Mouse (Mus musculus): ENCODE data around the gene Ptov1. TPM values are rescaled to one million over a fixed set of nuclear protein-coding genes. Genes with fewer than 3 reads are reported as not detected.

Ptov1 gene
- polyA plus RNA-seq, 1 experiment from 2014 or later: 288 TPM

DNA sequence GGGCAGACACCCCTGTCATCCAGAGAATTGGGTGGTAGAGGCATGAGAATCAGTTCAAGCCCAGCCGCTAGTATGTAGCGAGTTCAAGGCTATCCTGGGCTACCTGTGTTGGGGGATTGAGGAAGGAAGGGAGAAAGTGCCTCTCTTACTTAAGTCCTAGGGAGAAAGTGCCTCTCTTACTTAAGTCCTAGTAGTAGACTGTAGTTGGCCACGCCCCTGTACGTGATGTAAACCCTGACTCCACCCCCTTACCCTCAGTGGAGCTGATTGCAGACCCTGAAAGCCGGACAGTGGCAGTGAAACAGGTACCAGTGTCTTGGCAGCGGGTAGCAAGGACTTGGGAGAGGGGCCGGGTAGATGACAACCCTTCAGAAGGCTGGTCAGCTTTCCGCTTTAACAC is 11.7 kb downstream of the Ptov1 start:
- Histone ChIP-seq H3K9ac (replicated peaks; ENCODE audit: low read depth) (no peak overlapping the region), H3K36me3 (ENCODE audit: insufficient read depth, low read length) (peaks cover 9% of the 10 kb centered on the region; the same call in 1 of the 2 replicates), H3K4me2 (replicated peaks; ENCODE audit: low read depth, low read length) (peak overlapping the region; percentile 96), H3K4me1 (ENCODE audit: insufficient read depth, low read depth, low read length) (peaks cover 18% of the 10 kb centered on the region), H3K9me3 (ENCODE audit: low read length) (no peaks in the 10 kb centered on the region), H3K27ac (ENCODE audit: low read length) (peak overlapping the region; percentile 93), H3K4me3 (ENCODE audit: low read depth, low read length) (peak overlapping the region; percentile 69), H3K27me3 (replicated peaks; ENCODE audit: insufficient read depth, low read length) (no peaks in the 10 kb centered on the region)
- no peak for TF ChIP-seq EP300 (IDR thresholded peaks at IDR 0.05)
- no peak for TF ChIP-seq CTCF (IDR thresholded peaks at IDR 0.05)
- no peak for ATAC-seq
- 23% methylated on average over 8 of the region's 8 CpGs for WGBS
- peak; percentile 87 for DNase-seq (ENCODE audit: low spot score)

DNA sequence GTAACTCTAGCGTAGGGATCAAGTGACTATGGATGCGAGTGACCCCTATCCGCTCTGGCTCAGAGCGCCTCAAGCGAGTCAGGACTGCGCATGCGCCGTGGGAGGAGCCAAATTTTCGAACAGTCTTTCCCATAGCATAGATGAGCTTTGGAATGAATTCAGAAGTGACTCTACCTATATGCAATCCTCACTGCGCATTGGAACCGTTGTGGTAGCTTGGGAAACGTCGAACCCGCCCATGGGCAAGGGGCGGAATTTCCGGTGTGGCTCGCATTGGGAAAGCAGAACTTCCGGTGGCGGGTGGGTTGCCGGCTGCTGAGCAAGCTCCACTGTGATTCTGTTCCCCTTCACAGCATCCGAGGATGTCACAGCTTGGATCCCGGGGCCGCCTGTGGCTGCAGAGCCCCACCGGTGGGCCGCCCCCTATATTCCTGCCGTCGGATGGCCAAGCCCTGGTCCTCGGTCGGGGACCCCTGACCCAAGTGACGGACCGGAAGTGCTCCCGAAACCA is 12.5 kb downstream of the Ptov1 start, which contains the start of gene Pnkp:
Pnkp (plus strand) TSS at position 98 of the 511 bp plus-strand sequence.
- under 1% methylated on average over 32 of the region's 32 CpGs for WGBS
- Histone ChIP-seq H3K4me1 (ENCODE audit: insufficient read depth, low read depth, low read length) (peaks cover 18% of the 10 kb centered on the region), H3K36me3 (ENCODE audit: insufficient read depth, low read length) (0 out of 2 replicates have a peak, but pooled peaks cover 2% of the 10 kb centered on the region), H3K9ac (replicated peaks; ENCODE audit: low read depth) (peak within 1 kb of the TSS; percentile 74), H3K9me3 (ENCODE audit: low read length) (no peaks in the 10 kb centered on the region), H3K27ac (ENCODE audit: low read length) (peak within 1 kb of the TSS; percentile 93), H3K27me3 (replicated peaks; ENCODE audit: insufficient read depth, low read length) (no peaks in the 10 kb centered on the region), H3K4me3 (ENCODE audit: low read depth, low read length) (peak within 1 kb of the TSS; percentile 69), H3K4me2 (replicated peaks; ENCODE audit: low read depth, low read length) (peak within 1 kb of the TSS; percentile 96)
- TF ChIP-seq CTCF (IDR thresholded peaks at IDR 0.05) (0 out of 2 replicates have a peak, but pooled peaks have one; percentile 8), EP300 (IDR thresholded peaks at IDR 0.05) (peak; percentile 24; the same call in 1 of the 2 replicates)
- DNase-seq (ENCODE audit: low spot score): peak; percentile 95
- peak; percentile 41 for ATAC-seq

DNA sequence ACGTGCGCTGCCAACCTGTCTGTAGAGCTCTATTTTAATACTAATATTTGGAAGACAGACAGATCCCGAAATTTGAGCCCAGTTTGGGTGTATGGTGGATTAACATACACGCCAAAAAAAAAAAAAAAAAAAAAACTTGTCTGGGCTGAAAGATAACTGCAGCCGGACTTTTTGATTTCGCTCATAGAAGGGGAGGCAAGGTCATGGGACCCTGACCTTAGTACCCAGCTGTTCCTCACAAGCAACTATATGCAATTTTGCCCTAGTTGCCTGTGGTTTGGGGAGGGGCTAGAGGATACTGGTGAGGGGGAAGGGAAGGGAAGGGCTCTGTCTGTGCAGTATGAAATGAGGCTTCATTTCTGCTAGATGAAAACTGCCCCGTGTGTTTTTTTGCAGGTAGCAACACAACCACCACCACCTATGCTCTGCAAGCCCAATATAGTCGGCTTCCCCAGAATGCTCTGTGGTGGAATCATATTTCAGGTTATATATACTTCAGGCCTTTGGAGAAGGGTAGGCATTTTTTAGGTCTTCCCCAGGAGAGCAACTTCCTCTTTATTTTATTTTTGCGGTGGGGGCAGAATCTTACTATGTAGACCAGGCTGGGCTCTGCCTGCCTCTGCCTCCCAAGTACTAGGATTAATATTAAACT is 13.2 kb downstream of the Ptov1 start:
- ATAC-seq (no peak), DNase-seq (ENCODE audit: low spot score) (no peak)
- Histone ChIP-seq H3K4me3 (ENCODE audit: low read depth, low read length) (peak overlapping the region; percentile 69), H3K27me3 (replicated peaks; ENCODE audit: insufficient read depth, low read length) (no peaks in the 10 kb centered on the region), H3K4me1 (ENCODE audit: insufficient read depth, low read depth, low read length) (peaks cover 18% of the 10 kb centered on the region), H3K9ac (replicated peaks; ENCODE audit: low read depth) (no peak overlapping the region), H3K36me3 (ENCODE audit: insufficient read depth, low read length) (no peaks in the 10 kb centered on the region), H3K27ac (ENCODE audit: low read length) (peak overlapping the region; percentile 93), H3K4me2 (replicated peaks; ENCODE audit: low read depth, low read length) (peak overlapping the region; percentile 96), H3K9me3 (ENCODE audit: low read length) (no peaks in the 10 kb centered on the region)
- 53% methylated on average over 9 of the region's 9 CpGs for WGBS
- TF ChIP-seq EP300 (IDR thresholded peaks at IDR 0.05): no peak

DNA sequence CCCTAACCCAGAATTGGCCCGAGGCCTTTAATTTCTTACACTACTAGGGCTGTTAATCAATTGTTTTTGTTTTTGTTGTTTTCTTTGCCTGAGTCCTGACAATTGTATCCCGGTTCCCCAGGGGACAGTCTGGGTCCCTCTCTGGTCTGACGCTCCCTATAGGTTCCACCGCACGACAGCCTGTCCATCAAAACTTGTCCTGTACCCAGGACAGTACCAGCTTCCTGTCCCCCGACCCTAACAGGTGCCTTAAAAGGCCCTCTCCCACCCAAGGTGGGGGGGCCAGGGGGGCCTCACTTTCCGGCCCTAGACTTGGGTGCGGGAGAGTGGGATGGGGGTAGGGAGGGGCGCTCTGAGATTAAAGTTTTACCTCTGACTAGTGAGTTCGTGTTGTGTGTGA is 14.6 kb downstream of the Ptov1 start:
- Histone ChIP-seq H3K27me3 (replicated peaks; ENCODE audit: insufficient read depth, low read length) (no peaks in the 10 kb centered on the region), H3K4me1 (ENCODE audit: insufficient read depth, low read depth, low read length) (peaks cover 22% of the 10 kb centered on the region), H3K36me3 (ENCODE audit: insufficient read depth, low read length) (no peaks in the 10 kb centered on the region), H3K9ac (replicated peaks; ENCODE audit: low read depth) (peak overlapping the region; percentile 70), H3K4me3 (ENCODE audit: low read depth, low read length) (peak overlapping the region; percentile 55), H3K27ac (ENCODE audit: low read length) (peak overlapping the region; percentile 98), H3K4me2 (replicated peaks; ENCODE audit: low read depth, low read length) (peak overlapping the region; percentile 96), H3K9me3 (ENCODE audit: low read length) (no peaks in the 10 kb centered on the region)
- ATAC-seq (no peak), DNase-seq (ENCODE audit: low spot score) (no peak)
- TF ChIP-seq EP300 (IDR thresholded peaks at IDR 0.05): no peak
- no peak for TF ChIP-seq CTCF (IDR thresholded peaks at IDR 0.05)
- WGBS: 42% methylated on average over 10 of the region's 10 CpGs

DNA sequence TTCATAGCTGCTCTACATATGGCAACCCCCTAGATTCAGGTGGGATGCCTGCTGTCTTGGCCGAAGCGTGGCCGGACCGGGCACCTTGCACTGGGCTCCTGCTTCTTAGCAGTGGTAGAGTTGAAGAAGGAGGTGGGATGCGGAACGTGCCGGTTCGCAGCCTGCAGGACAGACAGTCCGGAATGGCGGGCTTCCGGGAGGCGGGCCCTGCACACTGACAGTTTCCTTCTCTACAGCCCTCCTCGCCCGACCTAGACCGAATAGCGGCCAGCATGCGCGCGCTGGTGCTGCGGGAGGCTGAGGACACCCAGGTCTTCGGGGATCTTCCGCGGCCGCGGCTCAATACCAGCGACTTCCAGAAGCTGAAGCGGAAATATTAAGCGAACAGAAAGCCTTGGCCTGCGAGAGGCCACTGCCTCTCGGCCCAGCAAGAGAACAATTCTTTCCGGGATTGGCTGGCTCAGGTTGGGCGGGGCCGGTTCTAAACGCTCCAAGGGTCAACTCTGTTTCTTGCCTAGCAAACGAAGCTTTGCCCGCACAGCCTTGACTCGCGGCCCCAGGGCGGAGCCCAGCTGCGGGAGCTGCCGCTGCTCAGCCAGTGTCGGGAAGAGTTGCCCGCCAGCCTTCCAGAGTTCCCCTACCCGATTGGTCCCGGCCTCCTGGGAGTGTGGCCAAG is 15.1 kb downstream of the Ptov1 start:
- Histone ChIP-seq H3K9me3 (ENCODE audit: low read length) (no peaks in the 10 kb centered on the region), H3K4me3 (ENCODE audit: low read depth, low read length) (peak overlapping the region; percentile 55), H3K36me3 (ENCODE audit: insufficient read depth, low read length) (no peaks in the 10 kb centered on the region), H3K27me3 (replicated peaks; ENCODE audit: insufficient read depth, low read length) (no peaks in the 10 kb centered on the region), H3K27ac (ENCODE audit: low read length) (peak overlapping the region; percentile 98), H3K4me1 (ENCODE audit: insufficient read depth, low read depth, low read length) (peaks cover 22% of the 10 kb centered on the region), H3K4me2 (replicated peaks; ENCODE audit: low read depth, low read length) (peak overlapping the region; percentile 96), H3K9ac (replicated peaks; ENCODE audit: low read depth) (peak overlapping the region; percentile 70)
- DNase-seq (ENCODE audit: low spot score): peak; percentile 94
- no peak for TF ChIP-seq CTCF (IDR thresholded peaks at IDR 0.05)
- no peak; the same call in 1 of the 2 replicates for TF ChIP-seq EP300 (IDR thresholded peaks at IDR 0.05)
- ATAC-seq: peak; percentile 71
- under 1% methylated on average over 45 of the region's 45 CpGs for WGBS

DNA sequence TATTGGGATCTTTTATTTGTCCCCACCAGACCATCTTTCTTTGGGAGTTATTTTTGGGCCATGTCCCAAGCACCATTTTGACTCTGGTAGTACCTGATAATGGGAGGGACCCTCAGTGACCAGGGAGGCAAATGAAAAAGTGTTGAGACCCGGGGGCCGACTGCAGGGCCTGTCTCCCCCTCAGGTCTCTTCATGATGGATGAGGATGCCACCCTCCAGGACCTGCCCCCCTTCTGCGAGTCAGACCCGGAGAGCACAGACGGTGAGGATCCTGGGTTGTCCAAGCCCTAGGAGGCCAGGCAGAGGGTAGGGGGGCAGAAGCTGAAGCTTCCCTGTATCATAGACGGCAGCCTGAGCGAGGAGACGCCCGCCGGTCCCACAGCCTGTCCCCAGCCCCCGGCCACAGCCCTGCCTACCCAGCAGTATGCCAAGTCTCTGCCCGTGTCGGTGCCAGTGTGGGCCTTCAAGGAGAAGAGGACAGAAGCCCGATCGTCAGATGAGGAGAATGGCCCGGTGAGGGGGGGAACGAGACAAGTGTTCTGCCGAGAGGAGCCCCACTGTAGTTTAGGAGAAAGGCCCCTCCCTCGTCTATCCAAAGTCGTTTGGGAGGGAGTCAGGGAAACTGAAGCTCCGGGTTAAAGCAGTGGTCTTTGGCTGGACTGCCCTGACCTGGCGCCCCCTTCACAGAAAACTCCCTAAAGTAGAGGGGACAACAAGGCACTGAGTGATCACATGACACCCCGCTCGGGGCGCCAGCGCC is 15.8 kb downstream of the Ptov1 start:
- WGBS: 23% methylated on average over 26 of the region's 26 CpGs

More for the DNA sequence above, 15.8 kb downstream of the Ptov1 start:
- ATAC-seq (no peak), DNase-seq (ENCODE audit: low spot score) (peak; percentile 34)
- peak overlapping the region; percentile 70 for H3K9ac ChIP-seq (replicated peaks; ENCODE audit: low read depth)
- no peaks in the 10 kb centered on the region for H3K27me3 ChIP-seq (replicated peaks; ENCODE audit: insufficient read depth, low read length)
- H3K9me3 ChIP-seq (ENCODE audit: low read length): no peaks in the 10 kb centered on the region
- H3K36me3 ChIP-seq (ENCODE audit: insufficient read depth, low read length): no peaks in the 10 kb centered on the region
- H3K4me3 ChIP-seq (ENCODE audit: low read depth, low read length): peak overlapping the region; percentile 55
- peaks cover 22% of the 10 kb centered on the region for H3K4me1 ChIP-seq (ENCODE audit: insufficient read depth, low read depth, low read length)
- TF ChIP-seq CTCF (IDR thresholded peaks at IDR 0.05) (no peak), EP300 (IDR thresholded peaks at IDR 0.05) (no peak)
- peak overlapping the region; percentile 96 for H3K4me2 ChIP-seq (replicated peaks; ENCODE audit: low read depth, low read length)
- H3K27ac ChIP-seq (ENCODE audit: low read length): peak overlapping the region; percentile 98
